In genomic region chr7:143360776-143361175, GRCm38 (mm10) we compare ENCODE assay signal across 16 mouse cellular contexts.
DNase-seq lines count a peak whose midpoint lies in the region; ATAC-seq and TF ChIP-seq lines count a peak whose summit lies in the region.
"Had no signal": no experiment of that assay in that cellular context is flagged by ENCODE, and none has a peak within 500 bp of the region (broad histone marks: within the 10 kb centered on the region; RNA-seq: fewer than 3 reads in every experiment).

No protein-coding gene starts in this region.

- no peaks in the 10 kb centered on the region for H3K27me3 ChIP-seq in heart, embryonic 12.5 days (replicated peaks)
- H3K27me3 ChIP-seq in thymus, adult 2 months (ENCODE audit: control insufficient read depth, insufficient read depth, low read length) = no peaks in the 10 kb centered on the region
- H3K27me3 ChIP-seq: hindbrain, embryonic 15.5 days; limb, embryonic 15.5 days; midbrain, embryonic 13.5 days had no signal

- 46% methylated on average over 5 of the region's 5 CpGs for WGBS in heart, embryonic 12.5 days
- 93% methylated on average over 5 of the region's 5 CpGs for WGBS in thymus, adult 2 months

- H3K4me2 ChIP-seq in heart, embryonic 12.5 days = no peak overlapping the region
- H3K4me2 ChIP-seq: forebrain, embryonic 15.5 days; hindbrain, embryonic 15.5 days; limb, embryonic 15.5 days; midbrain, embryonic 13.5 days had no signal

- no peak overlapping the region for H3K4me3 ChIP-seq in heart, embryonic 12.5 days
- H3K4me3 ChIP-seq in thymus, adult 2 months (ENCODE audit: control insufficient read depth, insufficient read depth, low read length) = no peak overlapping the region
- H3K4me3 ChIP-seq: forebrain, embryonic 15.5 days; hindbrain, embryonic 15.5 days; limb, embryonic 15.5 days; midbrain, embryonic 13.5 days had no signal

- intact Hi-C loops in heart, postnatal 14 days (cut with DNase I) = loop anchor here (5.0 kb wide), 1 partner anchor 203 kb away; no protein-coding TSS in a partner anchor
- intact Hi-C loops in left cerebral cortex, postnatal 25 days (cut with DNase I) = no loop called here

- peaks cover 84% of the 10 kb centered on the region for H3K4me1 ChIP-seq in heart, embryonic 12.5 days (replicated peaks)
- no peaks in the 10 kb centered on the region for H3K4me1 ChIP-seq in thymus, adult 2 months (replicated peaks; ENCODE audit: control insufficient read depth, insufficient read depth, low read length)
- H3K4me1 ChIP-seq: forebrain, embryonic 15.5 days had no signal

- no peak for TF ChIP-seq POLR2A in thymus, adult 2 months (IDR thresholded peaks at IDR 0.05; ENCODE audit: control insufficient read depth, extremely low read depth, insufficient read depth, low read length, poor library complexity)

- DNase-seq in heart, adult 8-10 months (ENCODE audit: low spot score) = no peak
- DNase-seq in MN1 (ENCODE audit: low spot score) = peak; percentile 32
- peak; percentile 16 to 32 for DNase-seq in adrenal gland, postnatal 36 days
- DNase-seq in heart, postnatal 14 days = peak; percentile 40 to 61
- no peak for DNase-seq in thymus, adult 2 months
- no peak for DNase-seq in cerebellum, adult 9-11 months
- DNase-seq in left cerebral cortex, postnatal 25 days (ENCODE audit: low spot score in 2 of 2) = no peak
- DNase-seq: cerebellum, adult 11 months; gastrocnemius, postnatal 10 days; kidney, adult 8-10 months; right cerebral cortex, postnatal 14 days had no signal

- H3K36me3 ChIP-seq in heart, embryonic 12.5 days = no peaks in the 10 kb centered on the region
- H3K36me3 ChIP-seq in thymus, adult 2 months (ENCODE audit: control insufficient read depth, insufficient read depth, low read length) = no peaks in the 10 kb centered on the region
- H3K36me3 ChIP-seq: forebrain, embryonic 15.5 days; hindbrain, embryonic 15.5 days; limb, embryonic 15.5 days; midbrain, embryonic 13.5 days had no signal

- TF ChIP-seq CTCF in thymus, adult 2 months (IDR thresholded peaks at IDR 0.05; ENCODE audit: borderline replicate concordance, control insufficient read depth, extremely low read depth, insufficient read depth, low read length, poor library complexity) = no peak

- no peak overlapping the region for H3K9ac ChIP-seq in heart, embryonic 12.5 days
- H3K9ac ChIP-seq: forebrain, embryonic 15.5 days; hindbrain, embryonic 15.5 days; limb, embryonic 15.5 days; midbrain, embryonic 13.5 days had no signal

- H3K27ac ChIP-seq in heart, embryonic 12.5 days (ENCODE audit: poor library complexity, severe bottlenecking) = peak overlapping the region; percentile 19
- no peak overlapping the region for H3K27ac ChIP-seq in thymus, adult 2 months (ENCODE audit: control insufficient read depth, insufficient read depth, low read length)
- H3K27ac ChIP-seq: forebrain, embryonic 15.5 days; hindbrain, embryonic 15.5 days; limb, embryonic 15.5 days; midbrain, embryonic 13.5 days had no signal

- no peaks in the 10 kb centered on the region for H3K9me3 ChIP-seq in heart, embryonic 12.5 days (replicated peaks)
- H3K9me3 ChIP-seq: forebrain, embryonic 15.5 days; hindbrain, embryonic 15.5 days; limb, embryonic 15.5 days; midbrain, embryonic 13.5 days had no signal

- ATAC-seq in heart, embryonic 12.5 days (ENCODE audit: insufficient number of reproducible peaks, low FRiP score) = no peak
- ATAC-seq: forebrain, embryonic 15.5 days; midbrain, embryonic 13.5 days had no signal

Comparison
In these comparisons a context has a peak if more than half of its experiments do, and no peak if none do; other contexts are left out.
1. DNase-seq: peak in MN1 (single experiment), adrenal gland, postnatal 36 days (2 of 2) and heart, postnatal 14 days (2 of 2); none in heart, adult 8-10 months (single experiment), thymus, adult 2 months (single experiment), cerebellum, adult 9-11 months (single experiment) and left cerebral cortex, postnatal 25 days (0 of 2).